Mouse (Mus musculus): ENCODE measurements around the gene Esp4. TPM values are rescaled to one million over a fixed set of nuclear protein-coding genes. Genes with fewer than 3 reads are reported as not detected.

Gene Esp4
- not detected for polyA plus RNA-seq (2017; shearing (Covaris generic))

GRCm38 (mm10) chr17:40598294-40598693 lies at the start of gene Esp4:
Gene Esp4, plus strand, starts transcription at chr17:40598594.

DNA sequence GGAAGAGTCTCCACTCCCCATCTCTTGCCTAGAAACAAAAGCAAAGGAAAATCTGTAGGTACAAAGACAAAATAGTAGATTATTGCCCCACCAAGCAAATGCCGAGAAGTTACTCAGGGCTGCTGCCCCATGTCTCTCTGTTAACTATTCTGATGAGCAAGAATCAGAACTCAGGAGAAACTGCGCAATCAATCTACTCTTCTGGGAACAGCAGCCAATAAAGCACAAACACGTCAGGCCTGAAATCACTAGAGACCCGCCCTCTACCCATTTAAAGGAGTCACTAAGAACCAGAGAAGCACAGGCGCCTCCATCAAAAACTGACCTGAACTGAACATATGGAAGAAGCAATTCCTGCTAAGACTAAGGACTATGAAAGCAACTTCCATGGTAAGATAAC lies 37.2 kb upstream of the Esp4 start, which contains the start of gene Esp6:
Gene Esp6 (plus strand): TSS at position 301 of the 400 bp plus-strand sequence.

DNA sequence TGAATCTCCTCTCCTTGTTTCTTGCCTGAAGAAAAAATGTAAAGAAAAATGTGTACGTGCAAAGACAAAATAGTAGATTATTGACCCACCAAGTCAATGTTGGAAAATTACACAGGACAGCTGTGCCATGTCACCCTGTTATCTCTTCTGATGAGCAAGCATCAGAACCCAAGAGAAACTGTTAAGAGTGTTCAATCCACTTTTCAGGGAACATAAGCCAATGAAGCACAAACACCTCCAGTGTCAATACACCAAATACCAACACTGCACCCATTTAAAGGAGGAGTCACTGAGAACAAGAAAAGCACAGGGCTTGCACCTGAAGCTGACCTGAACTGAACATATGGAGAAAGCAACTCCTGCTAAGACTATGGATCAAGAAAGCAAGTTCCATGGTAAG lies 33.4 kb downstream of the Esp4 start, which contains the start of gene Esp3:
Gene Esp3 (plus strand): TSS at position 301 of the 400 bp plus-strand sequence.

Other genes starting within 250 kb of the Esp4 start
- gene Esp8, start 78.6 kb upstream of the Esp4 start, polyA plus RNA-seq (2017; shearing (Covaris generic)): not detected
- gene Esp6, start 37.1 kb upstream of the Esp4 start, polyA plus RNA-seq (2017; shearing (Covaris generic)): not detected
- not detected for gene Esp3, start 33.5 kb downstream of the Esp4 start, polyA plus RNA-seq (2017; shearing (Covaris generic))
- not detected for gene Esp1, start 128.5 kb downstream of the Esp4 start, polyA plus RNA-seq (2017; shearing (Covaris generic))
- not detected for gene Crisp2, start 208.4 kb downstream of the Esp4 start, polyA plus RNA-seq (2017; shearing (Covaris generic))
- not detected for gene Rhag, start 212.5 kb downstream of the Esp4 start, polyA plus RNA-seq (2017; shearing (Covaris generic))

All from naive thymus-derived CD4-positive, alpha-beta T cell, adult 5 months (primary cell).